Mouse (Mus musculus): Measurements from ENCODE around the gene Dock2.

GRCm38 (mm10) chr11:34385001-34385688 is 398.5 kb downstream of the Dock2 start:
- no peak for TF ChIP-seq CTCF (IDR thresholded peaks at IDR 0.05; ENCODE audit: low read depth)
- no peak for TF ChIP-seq EP300 (IDR thresholded peaks at IDR 0.05; ENCODE audit: low read depth)
